Mouse (Mus musculus) embryonic facial prominence, embryonic 11.5 days (tissue): ENCODE measurements around the gene Romo1. TPM values are rescaled to one million over a fixed set of nuclear protein-coding genes. Genes with fewer than 3 reads are reported as not detected.
"Not testable (repeated sequence)": the region's sequence is repeated elsewhere in the genome, so short reads cannot be mapped to it uniquely, and the experiment has no call there.

Source experiments
- ATAC-seq: fragments of 200-750 bp; cut with Nextera tagmentation; replicated peaks from 2 replicates; pipeline ENCODE4 v1.8.0; 2017; ENCODE audit warnings: low read depth; ENCODE audit not compliant: insufficient number of reproducible peaks, low FRiP score, low TSS enrichment
- DNase-seq: peaks from one replicate; pipeline ENCODE4 v3.0.0-alpha.2; 2015; ENCODE audit warnings: low spot score
- H3K27ac ChIP-seq: fragments of 300-500 bp; sonication (generic); replicated peaks from 2 replicates; pipeline ENCODE4 v1.5.1; 2014; ENCODE audit warnings: mild to moderate bottlenecking, low read depth, low read length, control low read depth
- H3K27me3 ChIP-seq: fragments of 300-500 bp; sonication (generic); 2 replicates; pipeline ENCODE4 v1.6.1; 2014; ENCODE audit warnings: mild to moderate bottlenecking, low read length, moderate library complexity, mixed read lengths; ENCODE audit not compliant: control insufficient read depth, insufficient read depth
- H3K36me3 ChIP-seq: fragments of 300-500 bp; sonication (generic); replicated peaks from 2 replicates; pipeline ENCODE4 v1.6.1; 2014; ENCODE audit warnings: low read depth, mild to moderate bottlenecking, low read length, moderate library complexity, mixed read lengths; ENCODE audit not compliant: control insufficient read depth, insufficient read depth
- H3K4me1 ChIP-seq: fragments of 300-500 bp; sonication (generic); 2 replicates; pipeline ENCODE4 v1.6.1; 2014; ENCODE audit warnings: low read length, mixed read lengths; ENCODE audit not compliant: control insufficient read depth, insufficient read depth
- H3K4me2 ChIP-seq: fragments of 300-500 bp; sonication (generic); 2 replicates; pipeline ENCODE4 v1.6.1; 2014; ENCODE audit warnings: low read depth, mild to moderate bottlenecking, control low read depth, low read length, moderate library complexity
- H3K4me3 ChIP-seq: fragments of 300-500 bp; sonication (generic); 2 replicates; pipeline ENCODE4 v1.5.1; 2014; ENCODE audit warnings: low read depth, low read length, control low read depth
- H3K9ac ChIP-seq: fragments of 300-500 bp; sonication (generic); replicated peaks from 2 replicates; pipeline ENCODE4 v1.6.1; 2014; ENCODE audit warnings: mild to moderate bottlenecking, control low read depth, low read length
- H3K9me3 ChIP-seq: fragments of 300-500 bp; sonication (generic); replicated peaks from 2 replicates; pipeline ENCODE4 v1.6.1; 2016; ENCODE audit warnings: mild to moderate bottlenecking, low read length, inconsistent platforms, mixed read lengths; ENCODE audit not compliant: control insufficient read depth
- WGBS: fragments of 180-500 bp; shearing (Covaris S2); extraction: QIAGEN DNeasy Blood & Tissue Kit; methylation state at CpG from one replicate; pipeline ENCODE4 v1.1.7; 2014; 5-methylcytosine and 5-hydroxymethylcytosine counted together
- polyA plus RNA-seq: library from polyadenylated mRNA; unstranded; fragments of >200 nt; fragmentation: Nextera tagmentation; extraction: Ambion mirVana; gene quantifications from 2 replicates; pipeline ENCODE4 v1.2.1, GENCODE M21; 2014

Romo1 gene
- 356 and 375 TPM in 2 replicates for polyA plus RNA-seq

- Histone ChIP-seq H3K9ac (peak within 1 kb of the TSS; percentile 86), H3K36me3 (no peaks in the 10 kb centered on the region)
- peak; percentile 98 for ATAC-seq
Measured at GRCm38 (mm10) chr2:156143953-156144724, at the start of gene Romo1, which contains the start of gene Nfs1. Gene Romo1 (plus strand): TSS chr2:156144039. Gene Nfs1 (minus strand): TSS chr2:156144186.

GRCm38 (mm10) chr2:156110627-156111357 lies 33.0 kb upstream of the Romo1 start:
- 1% methylated on average over 16 of the region's 16 CpGs for WGBS
- ATAC-seq (peak; percentile 80), DNase-seq (peak; percentile 61)
- Histone ChIP-seq H3K36me3 (no peaks in the 10 kb centered on the region), H3K27ac (peak overlapping the region; percentile 82), H3K4me3 (peak overlapping the region; percentile 89), H3K27me3 (no peaks in the 10 kb centered on the region), H3K4me2 (peak overlapping the region; percentile 47), H3K9me3 (no peaks in the 10 kb centered on the region), H3K4me1 (no peaks in the 10 kb centered on the region), H3K9ac (peak overlapping the region; percentile 98)

More at GRCm38 (mm10) chr2:156143953-156144724, at the start of gene Romo1, which contains the start of gene Nfs1:
- Histone ChIP-seq H3K27ac (peak within 1 kb of the TSS; percentile 89), H3K4me3 (peak within 1 kb of the TSS; percentile 77), H3K4me2 (peak within 1 kb of the TSS; percentile 79), H3K27me3 (no peaks in the 10 kb centered on the region), H3K4me1 (no peaks in the 10 kb centered on the region), H3K9me3 (no peaks in the 10 kb centered on the region)
- WGBS = under 1% methylated on average over 69 of the region's 70 CpGs
- DNase-seq = peak; percentile 97

- ATAC-seq = peak; percentile 89
- H3K4me3 ChIP-seq = peak within 1 kb of the TSS; percentile 89
- WGBS = under 1% methylated on average over 73 of the region's 74 CpGs
Measured at GRCm38 (mm10) chr2:156111358-156112079, 32.3 kb upstream of the Romo1 start, which contains the start of the genes Cpne1 and Rbm12. Gene Cpne1 (minus strand): TSS chr2:156111965. Gene Rbm12 (minus strand): TSS chr2:156111978.

GRCm38 (mm10) chr2:156112080-156112423 lies 31.8 kb upstream of the Romo1 start:
- Histone ChIP-seq H3K27ac (peak overlapping the region; percentile 82; the same call in 1 of the 2 replicates), H3K9ac (peak overlapping the region; percentile 98), H3K4me2 (peak overlapping the region; percentile 39), H3K4me3 (peak overlapping the region; percentile 89)
- not testable (repeated sequence) for H3K9me3 ChIP-seq, H3K36me3 ChIP-seq, H3K4me1 ChIP-seq, ATAC-seq, H3K27me3 ChIP-seq, DNase-seq
- WGBS = 30% methylated on average over 5 of the region's 5 CpGs

More at GRCm38 (mm10) chr2:156111358-156112079, 32.3 kb upstream of the Romo1 start, which contains the start of the genes Cpne1 and Rbm12:
- DNase-seq = peak; percentile 96
- H3K36me3 ChIP-seq = no peaks in the 10 kb centered on the region
- peak within 1 kb of the TSS; percentile 82 for H3K27ac ChIP-seq
- no peaks in the 10 kb centered on the region for H3K27me3 ChIP-seq
- peak within 1 kb of the TSS; percentile 98 for H3K9ac ChIP-seq
- no peaks in the 10 kb centered on the region for H3K4me1 ChIP-seq
- no peaks in the 10 kb centered on the region for H3K9me3 ChIP-seq
- H3K4me2 ChIP-seq = peak within 1 kb of the TSS; percentile 47

- no peaks in the 10 kb centered on the region for H3K4me1 ChIP-seq
- ATAC-seq (no peak), DNase-seq (no peak)
Measured at GRCm38 (mm10) chr2:156119566-156119965, 24.3 kb upstream of the Romo1 start.

GRCm38 (mm10) chr2:156123731-156124130 lies 20.1 kb upstream of the Romo1 start:
- Histone ChIP-seq H3K4me1 (no peaks in the 10 kb centered on the region), H3K27me3 (no peaks in the 10 kb centered on the region), H3K4me2 (no peak overlapping the region), H3K27ac (no peak overlapping the region), H3K9ac (no peak overlapping the region), H3K4me3 (no peak overlapping the region), H3K36me3 (no peaks in the 10 kb centered on the region), H3K9me3 (no peaks in the 10 kb centered on the region)
- 94% methylated on average over 5 of the region's 5 CpGs for WGBS
- ATAC-seq (no peak), DNase-seq (no peak)

More at GRCm38 (mm10) chr2:156119566-156119965, 24.3 kb upstream of the Romo1 start:
- no peak overlapping the region for H3K4me2 ChIP-seq
- no peak overlapping the region for H3K27ac ChIP-seq
- no peaks in the 10 kb centered on the region for H3K36me3 ChIP-seq
- no peak overlapping the region for H3K9ac ChIP-seq
- no peaks in the 10 kb centered on the region for H3K9me3 ChIP-seq
- H3K27me3 ChIP-seq = no peaks in the 10 kb centered on the region
- H3K4me3 ChIP-seq = no peak overlapping the region

- no peak within 1 kb of the TSS for H3K9ac ChIP-seq
- ATAC-seq (no peak), DNase-seq (no peak)
- no peak within 1 kb of the TSS for H3K27ac ChIP-seq
- H3K36me3 ChIP-seq = no peaks in the 10 kb centered on the region
- H3K4me3 ChIP-seq = no peak within 1 kb of the TSS
- no peaks in the 10 kb centered on the region for H3K4me1 ChIP-seq
- no peaks in the 10 kb centered on the region for H3K27me3 ChIP-seq
- WGBS = 96% methylated on average over 5 of the region's 5 CpGs
- no peaks in the 10 kb centered on the region for H3K9me3 ChIP-seq
- no peak within 1 kb of the TSS for H3K4me2 ChIP-seq
Measured at GRCm38 (mm10) chr2:156126992-156127391, 16.8 kb upstream of the Romo1 start, which contains the start of gene Gm28036. Gene Gm28036 (minus strand): TSS chr2:156127092.
